Mouse (Mus musculus): ENCODE measurements at regions not wholly inside any gene's neighbourhood (a gene's known extent, or its start where the extent isn't known, plus 50 kb on each side); places are given as distances from the start of the nearest gene placed in this dataset.

GRCm38 (mm10) chr8:118189226-118189625 is 94.3 kb upstream of the Cdh13 start:
- no peak for TF ChIP-seq POLR2A (IDR thresholded peaks at IDR 0.05; ENCODE audit: low read depth, low read length)
- TF ChIP-seq CTCF (IDR thresholded peaks at IDR 0.05; ENCODE audit: extremely low read depth, insufficient read length, insufficient replicate concordance, low read depth, low read length) = no peak

Measured in small intestine, adult 2 months (tissue).